Mouse (Mus musculus) adrenal gland, postnatal 36 days (tissue): Measurements from ENCODE around the gene Hcn4. TPM values are rescaled to one million over a fixed set of nuclear protein-coding genes. Genes with fewer than 3 reads are reported as not detected.

Experiments used
- DNase-seq, 2 experiments: peaks; one replicate each; pipeline ENCODE4 v3.0.0; 2021; ENCODE audit warnings: mixed read lengths in 1 of 2
- long read RNA-seq, 2 experiments: library from polyadenylated mRNA; stranded (forward); transcript quantifications; one replicate each; pipeline ENCODE4 v2.0.0; 2021; ENCODE audit warnings: borderline sequencing depth in 2 of 2
- total RNA-seq, 2 experiments: library from RNA; stranded (reverse); gene quantifications; 2 replicates each; pipeline ENCODE4 v1.2.3; 2021

The Hcn4 gene
- total RNA-seq: under 1 TPM; 0.40 to 0.66 TPM
- long read RNA-seq, experiment 1: 0 reads
- long read RNA-seq, experiment 2: 0 reads

- peak; percentile 16 to 18 for DNase-seq
Observed at GRCm38 (mm10) chr9:58823139-58823917, at the start of gene Hcn4. TSS of gene Hcn4 (plus strand) at chr9:58823412.

GRCm38 (mm10) chr9:58774761-58775160 lies 48.5 kb upstream of the Hcn4 start:
- no peak for DNase-seq

GRCm38 (mm10) chr9:58775363-58775762 lies 47.8 kb upstream of the Hcn4 start:
- no peak for DNase-seq

- no peak for DNase-seq
Observed at GRCm38 (mm10) chr9:58789476-58789875, 33.7 kb upstream of the Hcn4 start.

- DNase-seq: no peak
Observed at GRCm38 (mm10) chr9:58798155-58798554, 25.1 kb upstream of the Hcn4 start.

GRCm38 (mm10) chr9:58801441-58801840 lies 21.8 kb upstream of the Hcn4 start:
- DNase-seq: no peak

- DNase-seq: peak in 1 of 2 experiments; percentile 9
Observed at GRCm38 (mm10) chr9:58802294-58802693, 20.9 kb upstream of the Hcn4 start.

GRCm38 (mm10) chr9:58802802-58803201 lies 20.4 kb upstream of the Hcn4 start:
- DNase-seq: no peak

- peak; percentile 82 to 90 for DNase-seq
Observed at GRCm38 (mm10) chr9:58805601-58806318, 17.5 kb upstream of the Hcn4 start.

GRCm38 (mm10) chr9:58811171-58811570 lies 12.0 kb upstream of the Hcn4 start:
- DNase-seq: no peak

- DNase-seq: no peak
Observed at GRCm38 (mm10) chr9:58815552-58816260, 7.5 kb upstream of the Hcn4 start.

- DNase-seq: no peak
Observed at GRCm38 (mm10) chr9:58816458-58816857, 6.8 kb upstream of the Hcn4 start.

GRCm38 (mm10) chr9:58817676-58818075 lies 5.5 kb upstream of the Hcn4 start:
- DNase-seq: no peak

- DNase-seq: peak; percentile 66 to 72
Observed at GRCm38 (mm10) chr9:58822431-58823091, 651 bp upstream of the Hcn4 start.

GRCm38 (mm10) chr9:58823918-58824215 lies 655 bp downstream of the Hcn4 start:
- DNase-seq: peak; percentile 14 to 29

GRCm38 (mm10) chr9:58829627-58830026 lies 6.4 kb downstream of the Hcn4 start:
- no peak for DNase-seq

- DNase-seq: no peak
Observed at GRCm38 (mm10) chr9:58832939-58833338, 9.7 kb downstream of the Hcn4 start.

GRCm38 (mm10) chr9:58837174-58837573 lies 14.0 kb downstream of the Hcn4 start:
- no peak for DNase-seq

- DNase-seq: no peak
Observed at GRCm38 (mm10) chr9:58838504-58838903, 15.3 kb downstream of the Hcn4 start.

- peak; percentile 73 to 78 for DNase-seq
Observed at GRCm38 (mm10) chr9:58841655-58842054, 18.4 kb downstream of the Hcn4 start.

GRCm38 (mm10) chr9:58844597-58844996 lies 21.4 kb downstream of the Hcn4 start:
- DNase-seq: no peak

GRCm38 (mm10) chr9:58847008-58847407 lies 23.8 kb downstream of the Hcn4 start:
- peak in 1 of 2 experiments; percentile 4 for DNase-seq
